Mouse (Mus musculus) spleen, postnatal 36 days (tissue): ENCODE measurements around the gene Gm3012.
"Not testable (repeated sequence)": the region's sequence is repeated elsewhere in the genome, so short reads cannot be mapped to it uniquely, and the experiment has no call there.

Experiments used
- DNase-seq, 2 experiments: peaks; one replicate each; pipeline ENCODE4 v3.0.0; 2022; ENCODE audit warnings: low spot score in 2 of 2, mixed read lengths in 1 of 2

Gm3012 gene

DNA sequence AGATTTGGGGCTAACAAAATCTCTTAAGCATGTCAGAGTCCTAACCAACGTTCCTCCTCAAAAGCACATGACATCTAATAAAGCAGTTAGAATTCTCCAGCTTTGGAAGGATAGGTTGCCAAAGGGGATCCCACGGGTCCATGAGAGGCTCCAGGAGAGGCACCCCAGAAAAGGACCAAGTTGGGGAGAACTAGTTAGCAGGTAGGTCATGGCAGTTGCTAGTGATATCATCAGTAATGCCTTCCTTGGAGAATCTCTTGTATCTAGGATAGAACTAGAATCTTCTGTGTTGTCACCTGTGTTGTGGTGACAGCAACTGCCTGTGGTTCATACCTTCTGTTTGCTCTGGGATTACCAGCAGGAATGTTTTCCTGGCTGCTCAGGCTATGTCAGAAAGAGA, at the start of gene Gm3012:
Gene Gm3012, plus strand, starts transcription at position 301 of the 400 bp plus-strand sequence.
- not testable (repeated sequence) for DNase-seq

DNA sequence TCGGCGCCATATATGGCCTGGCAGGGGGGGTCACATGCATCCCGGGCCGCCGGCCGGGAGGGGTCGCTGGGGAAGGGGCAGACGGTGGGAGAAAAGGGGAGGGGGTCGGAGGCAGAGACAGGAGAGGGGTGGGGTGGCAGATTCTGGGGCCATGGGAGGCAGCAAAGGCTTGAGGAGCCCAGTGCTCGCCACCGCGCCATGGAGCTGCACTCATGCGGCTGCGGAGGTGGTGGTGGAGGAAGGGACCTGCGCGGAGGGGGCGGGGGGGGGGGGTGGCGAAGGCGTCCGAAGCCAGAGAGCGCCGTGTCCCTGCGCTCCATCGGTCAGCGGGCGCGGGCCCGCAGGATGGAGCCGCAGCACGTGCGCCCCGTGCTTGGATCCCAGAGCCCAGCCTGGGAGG, 17.4 kb downstream of the Gm3012 start, which contains the start of gene Gm3020:
Gene Gm3020, plus strand, starts transcription at position 301 of the 400 bp plus-strand sequence.
- DNase-seq = not testable (repeated sequence)

DNA sequence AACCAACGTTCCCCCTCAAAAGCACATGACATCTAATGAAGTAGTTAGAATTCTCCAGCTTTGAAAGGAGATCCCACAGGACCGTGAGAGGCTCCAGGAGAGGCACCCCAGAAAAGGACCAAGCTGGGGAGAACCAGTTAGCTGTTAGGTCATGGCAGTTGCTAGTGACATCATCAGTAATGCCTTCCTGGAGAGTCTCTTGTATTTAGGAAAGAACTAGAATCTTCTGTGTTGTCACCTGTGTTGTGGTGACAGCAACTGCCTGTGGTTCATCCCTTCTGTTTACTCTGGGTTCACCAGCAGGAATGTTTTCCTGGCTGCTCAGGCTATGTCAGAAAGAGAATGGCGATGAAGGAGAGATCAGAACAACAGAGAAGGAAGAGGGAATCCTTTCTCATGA, 54.2 kb downstream of the Gm3012 start, which contains the start of gene Gm3043:
Gene Gm3043, plus strand, starts transcription at position 301 of the 400 bp plus-strand sequence.
- not testable (repeated sequence) for DNase-seq
